Mouse (Mus musculus): Measurements from ENCODE around the gene Hrh1.
"Not testable (repeated sequence)": the region's sequence is repeated elsewhere in the genome, so short reads cannot be mapped to it uniquely, and the experiment has no call there.

Hrh1 gene

DNA sequence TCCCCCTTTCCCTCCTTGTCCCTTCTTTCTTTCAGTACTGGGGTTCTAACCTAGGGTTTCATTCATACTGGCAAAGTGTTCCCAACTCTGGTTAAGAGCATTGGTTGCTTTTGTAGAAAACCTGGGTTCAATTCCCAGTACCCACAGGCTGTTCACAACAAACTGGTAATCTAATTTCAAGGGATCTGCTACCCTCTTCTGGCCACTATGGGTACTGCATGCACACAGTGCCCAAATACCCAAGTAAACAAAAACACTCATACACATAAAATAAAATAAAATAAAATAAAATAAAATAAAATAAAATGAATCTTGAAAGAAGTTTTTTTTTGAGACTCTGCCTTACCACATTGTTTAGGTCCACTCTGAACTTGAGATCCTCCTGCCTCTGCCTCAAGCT, 63.8 kb downstream of the Hrh1 start:
- DNase-seq (ENCODE audit: low read depth, low spot score) = no peak

GRCm38 (mm10) chr6:114462747-114463146, 65.0 kb downstream of the Hrh1 start:
- DNase-seq (ENCODE audit: low read depth, low spot score) = no peak

- no peak for DNase-seq (ENCODE audit: low read depth, low spot score)
Observed at GRCm38 (mm10) chr6:114473541-114473940, 75.8 kb downstream of the Hrh1 start.

DNA sequence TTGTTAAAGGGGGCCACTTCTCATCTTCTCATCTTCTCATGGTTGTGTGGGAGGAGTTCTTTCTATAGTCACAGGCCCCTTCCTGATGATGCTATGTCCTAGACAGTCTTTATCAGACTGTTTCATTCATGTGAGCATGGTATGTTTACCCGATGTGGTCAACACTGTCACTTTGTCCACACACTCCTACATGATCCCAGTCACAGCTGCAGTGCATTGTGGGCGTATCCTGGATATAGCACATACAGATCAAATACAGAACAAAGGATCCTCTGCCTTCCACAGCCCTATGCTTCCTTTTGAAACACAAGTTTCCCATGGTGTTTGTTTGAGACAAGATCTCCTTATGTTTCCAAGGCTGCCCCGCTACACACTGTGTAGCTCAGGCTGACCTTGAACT, 76.3 kb downstream of the Hrh1 start:
- no peak for DNase-seq (ENCODE audit: low read depth, low spot score)

GRCm38 (mm10) chr6:114474911-114475310, 77.2 kb downstream of the Hrh1 start:
- DNase-seq (ENCODE audit: low read depth, low spot score) = no peak

DNA sequence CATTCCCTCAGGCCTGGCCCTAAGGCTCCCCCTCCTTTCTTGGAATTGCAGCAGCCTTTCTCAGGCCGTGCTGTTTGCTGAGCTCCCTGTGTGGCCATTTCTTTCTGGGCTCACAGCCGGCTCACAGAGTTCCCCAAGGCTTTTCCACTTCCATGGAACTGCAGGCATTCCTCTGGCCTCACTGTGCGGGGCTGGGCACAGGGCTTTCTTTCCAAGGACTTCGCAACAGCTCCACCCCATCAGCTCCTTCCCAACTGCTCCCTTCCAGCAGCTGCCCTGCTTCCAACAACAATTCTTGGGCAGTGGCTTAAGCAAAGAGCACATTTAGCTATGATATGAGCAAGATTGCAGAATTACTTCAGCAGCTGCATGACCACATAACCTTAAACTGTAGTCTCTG, 81.0 kb downstream of the Hrh1 start:
- no peak for DNase-seq (ENCODE audit: low read depth, low spot score)

DNA sequence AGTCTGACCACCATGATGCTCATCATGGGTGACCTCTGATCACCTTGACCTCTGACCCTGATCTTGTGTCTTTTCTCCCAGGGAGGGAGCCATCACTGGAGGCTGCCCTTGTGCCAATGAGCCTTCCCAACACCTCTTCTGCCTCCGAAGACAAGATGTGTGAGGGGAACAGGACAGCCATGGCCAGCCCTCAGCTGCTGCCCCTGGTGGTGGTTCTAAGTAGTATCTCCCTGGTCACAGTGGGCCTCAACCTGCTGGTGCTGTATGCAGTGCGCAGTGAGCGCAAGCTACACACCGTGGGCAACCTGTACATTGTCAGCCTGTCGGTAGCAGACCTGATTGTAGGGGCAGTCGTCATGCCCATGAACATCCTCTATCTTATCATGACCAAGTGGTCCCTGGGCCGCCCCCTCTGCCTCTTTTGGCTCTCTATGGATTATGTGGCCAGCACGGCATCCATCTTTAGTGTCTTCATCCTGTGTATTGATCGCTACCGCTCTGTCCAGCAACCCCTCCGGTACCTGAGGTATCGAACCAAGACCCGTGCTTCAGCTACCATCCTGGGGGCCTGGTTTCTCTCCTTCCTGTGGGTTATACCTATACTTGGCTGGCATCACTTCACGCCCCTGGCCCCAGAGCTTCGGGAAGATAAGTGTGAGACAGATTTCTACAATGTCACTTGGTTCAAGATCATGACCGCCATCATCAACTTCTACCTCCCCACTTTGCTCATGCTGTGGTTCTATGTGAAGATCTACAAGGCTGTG, 82.1 kb downstream of the Hrh1 start:
- DNase-seq (ENCODE audit: low read depth, low spot score) = no peak

DNA sequence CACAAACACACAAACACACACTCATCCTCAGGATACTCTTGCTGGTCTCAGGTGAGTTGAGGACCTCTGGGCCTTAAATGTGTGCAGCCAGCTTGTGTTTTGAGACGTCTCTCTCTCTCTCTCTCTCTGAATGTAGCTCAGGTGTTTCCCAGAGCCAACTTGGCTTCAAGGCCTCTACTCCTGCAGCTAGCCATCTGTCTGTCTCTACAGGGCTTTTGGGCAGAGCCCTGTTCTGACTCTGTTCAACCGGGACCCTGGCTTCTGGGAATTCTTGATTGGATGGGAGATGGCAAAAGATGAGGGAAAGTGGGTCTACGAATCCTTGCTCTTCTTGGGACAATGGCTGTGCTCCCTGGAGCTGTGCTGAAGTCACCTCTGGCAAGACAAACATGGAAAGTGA, 91.6 kb downstream of the Hrh1 start:
- DNase-seq (ENCODE audit: low read depth, low spot score) = no peak

DNA sequence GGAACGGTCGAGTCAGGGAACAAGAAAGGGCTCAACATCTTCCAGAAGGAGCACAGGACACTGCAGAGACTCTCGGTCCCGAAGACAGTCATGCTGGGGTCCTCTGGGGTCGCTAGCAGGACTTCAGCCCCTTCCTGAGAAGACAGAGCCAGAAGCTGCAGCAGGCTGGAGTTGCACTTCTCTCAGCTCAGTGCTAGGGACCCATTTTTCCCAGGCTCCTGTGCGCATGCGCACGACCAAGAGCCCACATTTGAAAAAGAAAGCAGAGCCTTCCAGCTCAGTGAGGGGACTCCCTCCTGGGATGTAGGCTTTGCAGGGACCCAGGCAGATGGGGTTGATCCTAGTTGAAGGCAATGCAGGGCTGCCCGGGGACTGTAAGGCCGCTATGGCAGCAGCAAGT, 94.9 kb downstream of the Hrh1 start:
- not testable (repeated sequence) for DNase-seq (ENCODE audit: low read depth, low spot score)

GRCm38 (mm10) chr6:114494987-114495386, 97.3 kb downstream of the Hrh1 start:
- not testable (repeated sequence) for DNase-seq (ENCODE audit: low read depth, low spot score)

DNA sequence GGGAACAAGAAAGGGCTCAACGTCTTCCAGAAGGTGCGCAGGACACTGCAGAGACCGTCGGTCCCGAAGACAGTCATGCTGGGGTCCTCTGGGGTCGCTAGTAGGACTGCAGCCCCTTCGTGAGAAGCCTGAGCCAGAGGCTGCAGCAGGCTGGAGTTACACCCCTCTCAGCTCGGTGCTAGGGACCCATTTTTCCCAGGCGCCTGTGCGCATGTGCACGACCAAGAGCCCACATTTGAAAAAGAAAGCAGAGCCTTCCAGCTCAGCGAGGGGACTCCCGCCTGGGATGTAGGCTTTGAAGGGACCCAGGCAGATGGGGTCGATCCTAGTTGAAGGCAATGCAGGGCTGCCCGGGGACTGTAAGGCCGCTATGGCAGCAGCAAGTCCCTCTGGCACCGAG, 116.3 kb downstream of the Hrh1 start:
- DNase-seq (ENCODE audit: low read depth, low spot score) = not testable (repeated sequence)

DNA sequence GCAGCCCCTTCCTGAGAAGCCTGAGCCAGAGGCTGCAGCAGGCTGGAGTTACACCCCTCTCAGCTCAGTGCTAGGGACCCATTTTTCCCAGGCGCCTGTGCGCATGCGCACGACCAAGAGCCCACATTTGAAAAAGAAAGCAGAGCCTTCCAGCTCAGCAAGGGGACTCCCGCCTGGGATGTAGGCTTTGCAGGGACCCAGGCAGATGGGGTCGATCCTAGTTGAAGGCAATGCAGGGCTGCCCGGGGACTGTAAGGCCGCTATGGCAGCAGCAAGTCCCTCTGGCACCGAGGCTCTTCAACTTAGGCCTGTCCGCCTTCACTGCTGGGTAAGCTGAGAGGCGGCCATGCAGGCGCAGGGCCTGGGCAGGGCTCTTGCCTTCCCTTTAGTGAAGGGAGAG, 131.0 kb downstream of the Hrh1 start:
- not testable (repeated sequence) for DNase-seq (ENCODE audit: low read depth, low spot score)
